Mouse (Mus musculus): ENCODE data around the gene Gm20388.

GRCm38 (mm10) chr8:119948340-119948739, 37.7 kb downstream of the Gm20388 start:
- no peak for TF ChIP-seq CTCF (IDR thresholded peaks at IDR 0.05; ENCODE audit: low read depth, low read length)
- TF ChIP-seq TAL1 (conservative IDR thresholded peaks at IDR 0.05; ENCODE audit: low read depth, low read length) = no peak
- TF ChIP-seq POLR2AphosphoS5 (IDR thresholded peaks at IDR 0.05; ENCODE audit: insufficient replicate concordance, low read depth, low read length) = no peak
- no peak for TF ChIP-seq GATA1 (IDR thresholded peaks at IDR 0.05; ENCODE audit: borderline replicate concordance, low read length)
- no peak for TF ChIP-seq GATA2 (IDR thresholded peaks at IDR 0.05; ENCODE audit: borderline replicate concordance, low read depth, low read length)

All from G1E (cell line).